Comparison of ENCODE assay signal across 30 mouse cellular contexts in the genomic region with DNA sequence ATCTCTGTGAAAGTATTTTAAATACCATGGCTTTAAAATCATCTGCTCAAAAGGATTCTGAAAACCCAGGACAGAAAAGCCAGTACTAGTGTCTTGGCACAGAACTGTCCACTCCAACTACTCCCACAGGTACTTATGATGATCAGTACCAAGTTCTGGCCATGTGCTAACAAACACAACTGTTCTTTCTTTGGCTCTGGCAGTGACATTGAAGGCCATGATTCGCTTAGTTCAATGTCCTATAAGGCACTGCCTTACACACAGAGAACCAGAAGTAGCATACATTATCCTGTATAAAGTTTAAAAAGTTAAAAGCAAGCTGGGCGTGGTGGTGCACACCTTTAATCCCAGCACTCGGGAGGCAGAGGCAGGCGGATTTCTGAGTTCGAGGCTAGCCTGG.
"Had no signal": no experiment of that assay in that cellular context is flagged by ENCODE, and none has a peak within 500 bp of the region (broad histone marks: within the 10 kb centered on the region; RNA-seq: fewer than 3 reads in every experiment).

No protein-coding gene starts in this region.

- H3K27ac ChIP-seq: left cerebral cortex, adult 2 months; limb, embryonic 10.5 days; limb, embryonic 12.5 days; limb, embryonic 13.5 days; limb, embryonic 15.5 days; liver, embryonic 12.5 days; liver, embryonic 13.5 days; liver, embryonic 14.5 days; liver, embryonic 15.5 days; lung, embryonic 15.5 days; macrophage; midbrain, embryonic 10.5 days; midbrain, embryonic 12.5 days; midbrain, embryonic 13.5 days; midbrain, embryonic 15.5 days; neural tube, embryonic 12.5 days had no signal

- H3K4me1 ChIP-seq: limb, embryonic 12.5 days; limb, embryonic 13.5 days; limb, embryonic 15.5 days; midbrain, embryonic 15.5 days had no signal

- H3K9me3 ChIP-seq: limb, embryonic 10.5 days; limb, embryonic 12.5 days; limb, embryonic 13.5 days; limb, embryonic 15.5 days; liver, embryonic 12.5 days; liver, embryonic 13.5 days; liver, embryonic 15.5 days; lung, embryonic 15.5 days; megakaryocyte, embryonic 14.5 days; midbrain, embryonic 10.5 days; midbrain, embryonic 12.5 days; midbrain, embryonic 13.5 days; midbrain, embryonic 15.5 days; neural tube, embryonic 12.5 days had no signal

- H3K4me2 ChIP-seq: limb, embryonic 12.5 days; limb, embryonic 13.5 days; limb, embryonic 15.5 days; liver, embryonic 12.5 days; liver, embryonic 13.5 days; liver, embryonic 15.5 days; lung, embryonic 14.5 days; lung, embryonic 15.5 days; midbrain, embryonic 12.5 days; midbrain, embryonic 13.5 days; midbrain, embryonic 15.5 days; neural tube, embryonic 12.5 days had no signal

- H3K27me3 ChIP-seq: limb, embryonic 12.5 days; limb, embryonic 13.5 days; limb, embryonic 15.5 days; liver, embryonic 12.5 days; liver, embryonic 13.5 days; liver, embryonic 15.5 days; lung, embryonic 15.5 days; megakaryocyte, embryonic 14.5 days; midbrain, embryonic 12.5 days; midbrain, embryonic 13.5 days; midbrain, embryonic 15.5 days; neural tube, embryonic 12.5 days had no signal

- H3K9ac ChIP-seq: limb, embryonic 12.5 days; limb, embryonic 13.5 days; limb, embryonic 15.5 days; liver, embryonic 12.5 days; liver, embryonic 13.5 days; liver, embryonic 14.5 days; liver, embryonic 15.5 days; liver, postnatal 0 days; lung, embryonic 14.5 days; lung, embryonic 15.5 days; midbrain, embryonic 12.5 days; midbrain, embryonic 13.5 days; midbrain, embryonic 15.5 days; neural tube, embryonic 12.5 days had no signal

- ATAC-seq: liver, embryonic 12.5 days; liver, postnatal 0 days; lung, postnatal 0 days; midbrain, embryonic 13.5 days; midbrain, embryonic 15.5 days; midbrain, embryonic 16.5 days had no signal

- H3K4me3 ChIP-seq: left cerebral cortex, adult 2 months; limb, embryonic 10.5 days; limb, embryonic 12.5 days; limb, embryonic 13.5 days; limb, embryonic 15.5 days; liver, embryonic 12.5 days; liver, embryonic 13.5 days; liver, embryonic 15.5 days; lung, embryonic 15.5 days; megakaryocyte, embryonic 14.5 days; midbrain, embryonic 10.5 days; midbrain, embryonic 12.5 days; midbrain, embryonic 13.5 days; midbrain, embryonic 15.5 days; myocyte; neural tube, embryonic 12.5 days had no signal

- H3K36me3 ChIP-seq: midbrain, embryonic 15.5 days had no signal

- DNase-seq: left cerebral cortex, postnatal 4 days; liver; liver, embryonic 13.5 days; liver, postnatal 0 days; lung, adult 18-20 months; lung, adult 2 months; lung, embryonic 14.5 days; lung, postnatal 10 days; lung, postnatal 14 days; lung, postnatal 36 days; lung, postnatal 4 days had no signal
